Mouse (Mus musculus) E14TG2a.4 (cell line): ENCODE measurements around the gene Cyp24a1.

Source experiments
- CTCF ChIP-seq: conservative IDR thresholded peaks from 2 replicates; pipeline ENCODE4 v1.5.1; 2014; ENCODE audit warnings: low read length
- NANOG ChIP-seq: IDR thresholded peaks from 2 replicates; pipeline ENCODE4 v1.6.1; 2014; ENCODE audit warnings: borderline replicate concordance, low read length, mixed read lengths

- TF ChIP-seq CTCF (no peak), NANOG (no peak)
Observed at GRCm38 (mm10) chr2:170438782-170439181, 58.2 kb downstream of the Cyp24a1 start.
